Mouse (Mus musculus) intestine, embryonic 16.5 days (tissue): ENCODE measurements around the gene Rsrc1. TPM values are rescaled to one million over a fixed set of nuclear protein-coding genes. Genes with fewer than 3 reads are reported as not detected.

Experiments
- ATAC-seq: fragments of 200-750 bp; cut with Nextera tagmentation; 2 replicates; pipeline ENCODE4 v1.8.0; 2017; ENCODE audit warnings: moderate TSS enrichment, moderate library complexity
- H3K27ac ChIP-seq: fragments of 300-500 bp; sonication (generic); 2 replicates; pipeline ENCODE4 v1.5.1; 2014; ENCODE audit warnings: mild to moderate bottlenecking, low read length
- H3K27me3 ChIP-seq: fragments of 300-500 bp; sonication (generic); replicated peaks from 2 replicates; pipeline ENCODE4 v1.6.1; 2014; ENCODE audit warnings: low read length, control low read depth, mixed read lengths; ENCODE audit not compliant: control insufficient read depth, insufficient read depth
- H3K36me3 ChIP-seq: fragments of 300-500 bp; sonication (generic); 2 replicates; pipeline ENCODE4 v1.6.1; 2014; ENCODE audit warnings: low read length, control low read depth; ENCODE audit not compliant: control insufficient read depth, insufficient read depth
- H3K4me1 ChIP-seq: fragments of 300-500 bp; sonication (generic); 2 replicates; pipeline ENCODE4 v1.6.1; 2014; ENCODE audit warnings: low read length, control low read depth, mixed read lengths; ENCODE audit not compliant: control insufficient read depth, insufficient read depth
- H3K4me2 ChIP-seq: fragments of 300-500 bp; sonication (generic); 2 replicates; pipeline ENCODE4 v1.6.1; 2014; ENCODE audit warnings: low read depth, low read length, control low read depth
- H3K4me3 ChIP-seq: fragments of 300-500 bp; sonication (generic); 2 replicates; pipeline ENCODE4 v1.5.1; 2014; ENCODE audit warnings: mild to moderate bottlenecking, low read length
- H3K9ac ChIP-seq: fragments of 300-500 bp; sonication (generic); 2 replicates; pipeline ENCODE4 v1.6.1; 2014; ENCODE audit warnings: low read depth, low read length
- H3K9me3 ChIP-seq: fragments of 300-500 bp; sonication (generic); 2 replicates; pipeline ENCODE4 v1.6.1; 2016; ENCODE audit warnings: low read length, control low read depth; ENCODE audit not compliant: control insufficient read depth
- WGBS: fragments of 180-500 bp; shearing (Covaris S2); extraction: QIAGEN DNeasy Blood & Tissue Kit; methylation state at CpG from one replicate; pipeline ENCODE4 v1.1.7; 2014; 5-methylcytosine and 5-hydroxymethylcytosine counted together
- polyA plus RNA-seq: library from polyadenylated mRNA; unstranded; fragments of >200 nt; fragmentation: Nextera tagmentation; extraction: Ambion mirVana; gene quantifications from 2 replicates; pipeline ENCODE4 v1.2.1, GENCODE M21; 2015

Rsrc1 gene
- polyA plus RNA-seq, 1 experiment from 2014 or later, result 21.1 TPM

GRCm38 (mm10) chr3:67075484-67075883 lies 94.3 kb downstream of the Rsrc1 start:
- Histone ChIP-seq H3K4me1 (no peaks in the 10 kb centered on the region), H3K27ac (no peak overlapping the region), H3K36me3 (no peaks in the 10 kb centered on the region), H3K9me3 (no peaks in the 10 kb centered on the region; the same call in 1 of the 2 replicates), H3K4me3 (no peak overlapping the region), H3K4me2 (no peak overlapping the region), H3K27me3 (no peaks in the 10 kb centered on the region), H3K9ac (no peak overlapping the region)
- WGBS, result 95% methylated on average over 2 of the region's 2 CpGs
- ATAC-seq, result no peak

DNA sequence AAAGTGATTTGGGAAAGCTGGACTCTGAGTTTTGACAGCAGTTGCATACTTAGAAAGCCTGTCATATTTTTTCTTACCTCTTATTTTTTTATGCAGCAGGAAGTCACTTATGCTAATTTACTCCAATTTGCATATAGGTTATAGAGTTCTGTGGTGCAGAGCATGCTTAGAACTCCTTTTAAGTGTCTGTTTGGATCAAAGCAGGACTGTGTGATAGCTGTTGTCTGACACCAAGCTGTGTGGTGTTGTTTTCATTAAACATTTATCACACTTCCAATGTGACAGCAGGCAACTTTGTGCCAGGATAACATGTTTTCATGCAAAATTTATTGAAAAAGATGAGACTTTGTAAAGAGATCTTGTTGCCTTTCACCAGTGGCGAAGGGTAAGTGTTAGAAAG lies 103.6 kb downstream of the Rsrc1 start:
- Histone ChIP-seq H3K9me3 (no peaks in the 10 kb centered on the region), H3K4me1 (no peaks in the 10 kb centered on the region), H3K27ac (no peak overlapping the region), H3K9ac (no peak overlapping the region), H3K4me3 (no peak overlapping the region), H3K36me3 (no peaks in the 10 kb centered on the region), H3K27me3 (no peaks in the 10 kb centered on the region), H3K4me2 (no peak overlapping the region)
- no peak for ATAC-seq
- WGBS, result 83% methylated on average over 1 of the region's 1 CpGs

DNA sequence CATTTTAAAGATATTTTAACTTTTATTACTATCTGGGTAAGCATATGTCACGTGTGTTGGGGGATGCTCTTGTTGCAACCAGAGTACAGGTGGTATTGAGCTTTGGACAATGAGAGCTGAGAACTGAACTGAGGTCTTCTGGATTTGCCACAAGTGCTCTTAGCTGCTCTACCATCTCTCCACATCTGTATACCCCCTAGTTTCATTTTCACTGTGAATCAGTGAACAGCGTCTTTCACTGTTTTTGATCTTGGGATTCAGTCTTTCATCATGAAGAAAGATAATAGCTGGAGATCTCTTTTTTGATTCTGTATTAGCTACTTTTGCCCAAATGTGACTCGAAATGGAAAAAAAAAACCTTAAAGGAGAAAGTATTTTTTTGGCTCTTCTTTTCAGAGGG lies 127.2 kb downstream of the Rsrc1 start:
- Histone ChIP-seq H3K9ac (no peak overlapping the region), H3K4me2 (no peak overlapping the region), H3K9me3 (no peaks in the 10 kb centered on the region), H3K36me3 (no peaks in the 10 kb centered on the region), H3K4me3 (no peak overlapping the region), H3K27ac (no peak overlapping the region), H3K27me3 (no peaks in the 10 kb centered on the region), H3K4me1 (no peaks in the 10 kb centered on the region)
- WGBS, result 89% methylated on average over 3 of the region's 3 CpGs
- no peak for ATAC-seq

DNA sequence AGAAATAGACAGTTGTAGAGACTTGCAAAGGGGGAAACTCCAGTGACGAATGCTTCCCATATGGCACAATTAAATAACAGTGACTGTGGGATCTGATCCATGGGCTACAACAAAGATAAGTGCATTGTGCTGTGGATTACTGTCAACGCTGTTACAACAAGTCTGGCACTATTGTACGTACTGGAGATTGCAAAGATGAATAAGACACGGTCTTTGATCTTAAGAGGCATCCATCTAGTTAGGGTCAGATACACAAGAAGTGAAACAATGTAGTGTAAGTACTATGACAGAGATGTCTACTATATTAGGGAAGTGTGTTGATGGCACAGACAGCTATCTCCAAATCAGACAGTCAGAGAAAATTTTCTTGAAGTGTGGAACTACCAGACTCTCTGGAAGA lies 135.1 kb downstream of the Rsrc1 start:
- 86% methylated on average over 4 of the region's 4 CpGs for WGBS
- ATAC-seq, result no peak
- H3K27me3 ChIP-seq, result no peaks in the 10 kb centered on the region
- no peak overlapping the region for H3K27ac ChIP-seq
- no peak overlapping the region for H3K4me2 ChIP-seq
- no peak overlapping the region for H3K4me3 ChIP-seq
- no peaks in the 10 kb centered on the region for H3K9me3 ChIP-seq
- no peaks in the 10 kb centered on the region for H3K36me3 ChIP-seq
- H3K9ac ChIP-seq, result no peak overlapping the region
- H3K4me1 ChIP-seq, result no peaks in the 10 kb centered on the region

- H3K4me1 ChIP-seq, result no peaks in the 10 kb centered on the region
- peaks cover 4% of the 10 kb centered on the region; the same call in 1 of the 2 replicates for H3K9me3 ChIP-seq
- 80% methylated on average over 3 of the region's 3 CpGs for WGBS
- H3K36me3 ChIP-seq, result no peaks in the 10 kb centered on the region
- H3K4me2 ChIP-seq, result no peak overlapping the region
- no peaks in the 10 kb centered on the region for H3K27me3 ChIP-seq
- no peak overlapping the region for H3K9ac ChIP-seq
- H3K27ac ChIP-seq, result no peak overlapping the region
- no peak for ATAC-seq
- no peak overlapping the region for H3K4me3 ChIP-seq
These were observed 151.3 kb downstream of the Rsrc1 start for GRCm38 (mm10) chr3:67132521-67132920.

DNA sequence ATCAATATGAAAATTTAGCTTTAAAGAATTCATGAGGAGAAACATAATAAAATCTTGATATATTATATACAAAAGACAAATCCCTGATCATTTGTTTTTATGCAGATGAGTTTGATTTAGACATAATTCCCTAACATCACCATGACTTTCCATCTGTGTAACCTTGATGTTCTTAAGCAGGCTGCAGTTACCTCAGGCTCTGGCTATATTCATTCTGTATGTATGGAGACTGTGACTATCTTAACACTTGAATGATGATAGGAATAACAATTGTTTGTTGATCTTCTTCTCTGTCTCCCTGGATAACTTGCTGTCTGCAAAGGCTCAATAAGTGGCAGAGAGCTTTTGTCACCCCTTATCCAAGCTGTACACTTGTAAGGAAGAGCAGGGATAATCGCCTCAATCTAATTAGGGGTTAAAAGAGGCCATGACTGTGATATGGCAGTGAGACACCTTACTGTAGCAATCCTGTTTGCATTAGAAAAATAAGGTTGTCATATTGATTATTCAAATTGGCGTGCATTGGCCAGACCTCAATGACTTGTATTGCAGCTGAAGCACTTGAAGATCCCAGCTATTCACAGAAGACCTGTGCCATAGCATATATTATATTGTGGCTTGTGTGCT lies 154.7 kb downstream of the Rsrc1 start:
- WGBS, result 82% methylated on average over 2 of the region's 2 CpGs
- no peaks in the 10 kb centered on the region for H3K4me1 ChIP-seq
- H3K27me3 ChIP-seq, result no peaks in the 10 kb centered on the region
- H3K4me3 ChIP-seq, result no peak overlapping the region
- H3K36me3 ChIP-seq, result no peaks in the 10 kb centered on the region
- no peak for ATAC-seq
- no peaks in the 10 kb centered on the region for H3K9me3 ChIP-seq
- no peak overlapping the region for H3K27ac ChIP-seq
- H3K4me2 ChIP-seq, result no peak overlapping the region
- H3K9ac ChIP-seq, result no peak overlapping the region

- no peak overlapping the region for H3K4me3 ChIP-seq
- no peaks in the 10 kb centered on the region for H3K4me1 ChIP-seq
- 83% methylated on average over 2 of the region's 2 CpGs for WGBS
- no peak overlapping the region for H3K4me2 ChIP-seq
- ATAC-seq, result no peak
- H3K27ac ChIP-seq, result no peak overlapping the region
- no peaks in the 10 kb centered on the region for H3K27me3 ChIP-seq
- H3K36me3 ChIP-seq, result no peaks in the 10 kb centered on the region
- no peaks in the 10 kb centered on the region; the same call in 1 of the 2 replicates for H3K9me3 ChIP-seq
- H3K9ac ChIP-seq, result no peak overlapping the region
These were observed 163.8 kb downstream of the Rsrc1 start for GRCm38 (mm10) chr3:67144952-67145351.

DNA sequence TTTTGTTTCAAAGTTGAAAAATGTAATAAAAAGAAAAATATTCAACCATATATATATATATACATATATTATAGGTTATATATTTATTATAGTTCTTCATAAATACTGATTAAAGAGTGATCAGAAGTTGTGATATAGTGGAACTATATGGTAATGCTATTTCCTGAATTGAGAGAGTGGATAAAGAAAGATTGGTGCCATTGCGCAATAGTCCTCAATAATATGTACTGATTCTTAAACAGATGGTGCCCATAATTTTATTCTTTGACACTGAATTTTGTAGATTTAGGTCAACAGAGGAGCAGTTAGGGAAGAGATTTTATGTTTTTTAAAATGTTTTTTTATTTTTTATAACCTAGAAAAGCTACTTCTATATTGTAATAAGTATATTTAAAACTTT lies 165.1 kb downstream of the Rsrc1 start:
- ATAC-seq, result no peak
- 98% methylated on average over 1 of the region's 1 CpGs for WGBS

GRCm38 (mm10) chr3:67147246-67147645 lies 166.1 kb downstream of the Rsrc1 start:
- Histone ChIP-seq H3K27ac (no peak overlapping the region), H3K27me3 (no peaks in the 10 kb centered on the region), H3K36me3 (no peaks in the 10 kb centered on the region), H3K9ac (no peak overlapping the region), H3K9me3 (no peaks in the 10 kb centered on the region; the same call in 1 of the 2 replicates), H3K4me1 (no peaks in the 10 kb centered on the region), H3K4me2 (no peak overlapping the region), H3K4me3 (no peak overlapping the region)
- ATAC-seq, result no peak
- WGBS, result 80% methylated on average over 3 of the region's 3 CpGs

More for the DNA sequence above, 165.1 kb downstream of the Rsrc1 start:
- H3K9me3 ChIP-seq, result no peaks in the 10 kb centered on the region; the same call in 1 of the 2 replicates
- H3K27ac ChIP-seq, result no peak overlapping the region
- H3K4me3 ChIP-seq, result no peak overlapping the region
- H3K4me2 ChIP-seq, result no peak overlapping the region
- H3K4me1 ChIP-seq, result no peaks in the 10 kb centered on the region
- H3K27me3 ChIP-seq, result no peaks in the 10 kb centered on the region
- no peaks in the 10 kb centered on the region for H3K36me3 ChIP-seq
- no peak overlapping the region for H3K9ac ChIP-seq

DNA sequence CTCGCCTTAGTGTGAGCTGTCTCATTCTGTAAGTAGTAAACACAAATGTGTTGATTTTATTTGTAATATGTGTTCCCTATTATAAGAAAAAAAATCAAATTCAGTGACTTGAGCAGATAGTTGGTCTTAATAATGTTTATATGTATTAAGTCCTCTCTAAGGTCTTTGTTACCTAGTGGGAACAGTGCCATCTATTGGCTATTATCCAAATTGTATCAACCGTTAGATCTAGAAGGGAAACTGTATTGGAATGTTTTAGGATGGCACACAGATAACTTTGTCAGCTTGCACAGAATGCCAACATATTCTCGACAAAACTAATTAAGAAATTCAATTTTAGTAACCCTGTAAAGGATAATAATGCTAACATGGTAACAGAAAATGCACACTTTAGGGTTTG lies 216.0 kb downstream of the Rsrc1 start:
- no peak overlapping the region for H3K4me2 ChIP-seq
- H3K27ac ChIP-seq, result no peak overlapping the region
- H3K4me3 ChIP-seq, result no peak overlapping the region
- ATAC-seq, result no peak
- no peak overlapping the region for H3K9ac ChIP-seq
- no peaks in the 10 kb centered on the region for H3K9me3 ChIP-seq
- H3K36me3 ChIP-seq, result no peaks in the 10 kb centered on the region
- no peaks in the 10 kb centered on the region for H3K27me3 ChIP-seq
- H3K4me1 ChIP-seq, result no peaks in the 10 kb centered on the region
- 42% methylated on average over 3 of the region's 3 CpGs for WGBS
